Mouse (Mus musculus) liver, embryonic 11.5 days (tissue): ENCODE measurements around the gene Pgp. TPM values are rescaled to one million over a fixed set of nuclear protein-coding genes. Genes with fewer than 3 reads are reported as not detected.

Experiments used
- ATAC-seq: fragments of 200-750 bp; cut with Nextera tagmentation; replicated peaks from 2 replicates; pipeline ENCODE4 v1.8.0; 2017; ENCODE audit warnings: moderate number of reproducible peaks, mild to moderate bottlenecking, moderate TSS enrichment, moderate library complexity; ENCODE audit not compliant: low FRiP score
- DNase-seq: peaks from one replicate; pipeline ENCODE4 v3.0.0-alpha.2; 2017; ENCODE audit warnings: low spot score
- H3K27ac ChIP-seq: fragments of 300-500 bp; sonication (generic); 2 replicates; pipeline ENCODE4 v1.5.1; 2014; ENCODE audit warnings: mild to moderate bottlenecking, low read depth, low read length, control low read depth
- H3K27me3 ChIP-seq: fragments of 300-500 bp; sonication (generic); replicated peaks from 2 replicates; pipeline ENCODE4 v1.6.1; 2014; ENCODE audit warnings: low read length, mixed read lengths; ENCODE audit not compliant: control insufficient read depth, insufficient read depth
- H3K36me3 ChIP-seq: fragments of 300-500 bp; sonication (generic); 2 replicates; pipeline ENCODE4 v1.6.1; 2014; ENCODE audit warnings: mild to moderate bottlenecking, low read length, moderate library complexity, mixed read lengths; ENCODE audit not compliant: control insufficient read depth, insufficient read depth
- H3K4me1 ChIP-seq: fragments of 300-500 bp; sonication (generic); replicated peaks from 2 replicates; pipeline ENCODE4 v1.6.1; 2014; ENCODE audit warnings: low read length, mixed read lengths; ENCODE audit not compliant: control insufficient read depth, insufficient read depth
- H3K4me2 ChIP-seq: fragments of 300-500 bp; sonication (generic); 2 replicates; pipeline ENCODE4 v1.6.1; 2014; ENCODE audit warnings: mild to moderate bottlenecking, control low read depth, moderate library complexity
- H3K4me3 ChIP-seq: fragments of 300-500 bp; sonication (generic); 2 replicates; pipeline ENCODE4 v1.5.1; 2014; ENCODE audit warnings: low read depth, low read length, control low read depth
- H3K9ac ChIP-seq: fragments of 300-500 bp; sonication (generic); 2 replicates; pipeline ENCODE4 v1.6.1; 2014; ENCODE audit warnings: low read depth, low read length, control low read depth
- H3K9me3 ChIP-seq: fragments of 300-500 bp; sonication (generic); 2 replicates; pipeline ENCODE4 v1.6.1; 2016; ENCODE audit warnings: low read length, inconsistent platforms, mixed read lengths; ENCODE audit not compliant: control insufficient read depth
- WGBS: fragments of 180-500 bp; shearing (Covaris S2); extraction: QIAGEN DNeasy Blood & Tissue Kit; methylation state at CpG from one replicate; pipeline ENCODE4 v1.1.7; 2014; 5-methylcytosine and 5-hydroxymethylcytosine counted together
- polyA plus RNA-seq: library from polyadenylated mRNA; unstranded; fragments of >200 nt; fragmentation: Nextera tagmentation; extraction: Ambion mirVana; gene quantifications from 2 replicates; pipeline ENCODE4 v1.2.1, GENCODE M21; 2014

The Pgp gene
- polyA plus RNA-seq, 1 experiment from 2014 or later: 119 TPM

GRCm38 (mm10) chr17:24520450-24520849 is 50.3 kb downstream of the Pgp start:
- H3K4me2 ChIP-seq: no peak overlapping the region
- DNase-seq (no peak), ATAC-seq (no peak)
- no peaks in the 10 kb centered on the region for H3K27me3 ChIP-seq
- H3K4me3 ChIP-seq: no peak overlapping the region
- H3K9me3 ChIP-seq: no peaks in the 10 kb centered on the region
- no peak overlapping the region for H3K9ac ChIP-seq
- WGBS: 83% methylated on average over 4 of the region's 4 CpGs
- H3K4me1 ChIP-seq: no peaks in the 10 kb centered on the region
- H3K36me3 ChIP-seq: peaks cover 20% of the 10 kb centered on the region
- no peak overlapping the region for H3K27ac ChIP-seq

Other genes starting within 250 kb of the Pgp start
- 16.6 and 17.2 TPM in 2 replicates for gene Tedc2, start 249.5 kb upstream of the Pgp start, polyA plus RNA-seq
- gene Ccnf, start 218.9 kb upstream of the Pgp start, polyA plus RNA-seq: 95.6 and 107 TPM in 2 replicates
- 0.19 TPM in 1 of 2 replicates, not detected in the other for gene Abca17, start 119.3 kb upstream of the Pgp start, polyA plus RNA-seq
- 30.4 and 30.7 TPM in 2 replicates for gene Abca3, start 118.4 kb upstream of the Pgp start, polyA plus RNA-seq
- gene Rnps1, start 55.8 kb upstream of the Pgp start, polyA plus RNA-seq: 336 and 347 TPM in 2 replicates
- 122 and 126 TPM in 2 replicates for gene Eci1, start 43.8 kb upstream of the Pgp start, polyA plus RNA-seq
- gene Dnase1l2, start 27.3 kb upstream of the Pgp start, polyA plus RNA-seq: 1.1 and 1.3 TPM in 2 replicates
- gene E4f1, start 79 bp upstream of the Pgp start, polyA plus RNA-seq: 20.0 and 23.5 TPM in 2 replicates
- gene Bricd5, start 3.5 kb downstream of the Pgp start, polyA plus RNA-seq: 0.25 and 0.26 TPM in 2 replicates
- 22.3 TPM in 2 replicates for gene Mlst8, start 8.7 kb downstream of the Pgp start, polyA plus RNA-seq
- 0.47 and 0.56 TPM in 2 replicates for gene Caskin1, start 18.2 kb downstream of the Pgp start, polyA plus RNA-seq
- gene Traf7, start 57.5 kb downstream of the Pgp start, polyA plus RNA-seq: 81.0 and 90.7 TPM in 2 replicates
- gene Rab26, start 63.8 kb downstream of the Pgp start, polyA plus RNA-seq: 2.0 and 2.4 TPM in 2 replicates
- 8.7 and 12.2 TPM in 2 replicates for gene Pkd1, start 79.4 kb downstream of the Pgp start, polyA plus RNA-seq
- 53.5 and 55.2 TPM in 2 replicates for gene Tsc2, start 162.2 kb downstream of the Pgp start, polyA plus RNA-seq
- gene Nthl1, start 162.3 kb downstream of the Pgp start, polyA plus RNA-seq: 21.0 and 23.7 TPM in 2 replicates
- 23.6 and 25.1 TPM in 2 replicates for gene Slc9a3r2, start 179.9 kb downstream of the Pgp start, polyA plus RNA-seq
- gene Npw, start 188.1 kb downstream of the Pgp start, polyA plus RNA-seq: 0.31 and 0.47 TPM in 2 replicates
- gene Zfp598, start 199.3 kb downstream of the Pgp start, polyA plus RNA-seq: 37.4 and 38.3 TPM in 2 replicates
- gene Syngr3, start 219.6 kb downstream of the Pgp start, polyA plus RNA-seq: 0.26 and 0.49 TPM in 2 replicates
- gene Gfer, start 225.8 kb downstream of the Pgp start, polyA plus RNA-seq: 64.2 and 74.7 TPM in 2 replicates
- 0.56 and 0.58 TPM in 2 replicates for gene Noxo1, start 225.8 kb downstream of the Pgp start, polyA plus RNA-seq
- gene Tbl3, start 237.3 kb downstream of the Pgp start, polyA plus RNA-seq: 102 and 109 TPM in 2 replicates
- gene Rnf151, start 247.7 kb downstream of the Pgp start, polyA plus RNA-seq: 0.25 and 0.27 TPM in 2 replicates
- 2,083 and 2,225 TPM in 2 replicates for gene Rps2, start 247.7 kb downstream of the Pgp start, polyA plus RNA-seq